Mouse (Mus musculus) thymus, postnatal 14 days (tissue): ENCODE measurements around the gene Lrrfip1.

Source experiments
- DNase-seq: peaks from one replicate; pipeline ENCODE4 v3.0.0; 2021

Gene Lrrfip1

DNA sequence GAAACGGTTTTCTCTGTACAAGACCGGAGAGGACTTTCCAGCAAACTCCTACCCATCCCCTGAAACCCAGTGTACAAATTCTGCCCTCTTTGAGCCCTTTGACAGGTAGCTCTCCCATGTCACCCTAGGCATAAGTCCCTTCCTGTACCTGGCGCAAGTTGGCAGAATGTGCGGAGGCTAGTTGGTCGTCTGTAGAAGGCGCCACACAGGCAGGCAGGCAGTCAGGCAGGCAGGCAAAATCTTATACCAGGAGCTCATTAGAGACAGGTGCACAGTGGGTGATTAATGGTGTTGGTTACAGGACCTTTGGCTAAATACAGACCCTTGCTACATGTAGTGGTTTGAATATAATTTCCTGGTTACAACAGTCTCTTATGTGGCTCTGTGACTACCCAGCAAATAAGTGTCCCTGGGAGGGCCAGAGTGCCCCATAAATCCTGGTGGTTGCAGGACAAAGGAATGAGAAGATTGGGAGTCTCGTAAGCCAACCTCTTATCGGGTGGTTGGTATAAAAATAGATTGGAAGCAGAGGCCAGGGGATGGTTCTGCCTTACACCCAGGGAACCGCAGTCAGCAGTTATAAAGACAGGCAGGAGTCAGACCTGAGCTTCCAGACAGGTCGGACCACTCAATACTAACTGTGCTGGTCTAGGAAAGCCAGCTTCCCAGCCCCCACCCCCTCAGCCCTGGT lies 1.5 kb downstream of the Lrrfip1 start:
- DNase-seq, result no peak

GRCm38 (mm10) chr1:91001101-91001500 lies 2.6 kb downstream of the Lrrfip1 start:
- DNase-seq, result no peak

DNA sequence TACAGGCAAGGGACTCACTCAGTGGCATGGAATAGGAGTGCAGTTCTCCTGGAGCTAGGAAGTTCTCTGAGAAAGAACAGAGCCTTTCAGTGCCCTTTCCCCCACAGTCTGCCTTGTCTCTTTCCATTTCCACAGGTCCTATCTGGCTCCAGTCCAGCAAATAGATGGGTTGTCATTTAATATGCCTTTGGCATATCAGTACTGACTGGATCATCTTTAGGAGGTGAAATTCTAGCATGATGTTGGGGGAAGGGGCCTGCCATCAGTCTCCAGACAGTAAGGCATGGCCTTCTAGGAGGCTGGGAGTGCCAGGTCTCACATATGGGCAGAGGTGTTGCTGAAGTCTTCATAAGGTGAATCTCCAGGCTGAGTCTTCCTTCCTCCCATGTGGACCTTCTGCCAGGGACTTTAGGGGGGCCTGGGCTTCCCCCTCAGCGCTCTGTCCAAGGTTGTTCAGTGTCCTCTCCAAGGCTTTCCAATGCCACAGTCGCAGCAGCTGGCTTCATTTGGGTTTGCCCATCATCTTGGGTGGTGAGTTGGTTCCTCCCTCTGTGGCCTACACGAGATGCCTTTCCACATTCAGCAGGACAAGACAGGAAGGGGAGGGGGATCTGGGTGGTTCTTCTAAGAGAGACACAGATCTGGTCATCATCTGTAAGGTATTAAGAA lies 3.5 kb downstream of the Lrrfip1 start:
- no peak for DNase-seq

DNA sequence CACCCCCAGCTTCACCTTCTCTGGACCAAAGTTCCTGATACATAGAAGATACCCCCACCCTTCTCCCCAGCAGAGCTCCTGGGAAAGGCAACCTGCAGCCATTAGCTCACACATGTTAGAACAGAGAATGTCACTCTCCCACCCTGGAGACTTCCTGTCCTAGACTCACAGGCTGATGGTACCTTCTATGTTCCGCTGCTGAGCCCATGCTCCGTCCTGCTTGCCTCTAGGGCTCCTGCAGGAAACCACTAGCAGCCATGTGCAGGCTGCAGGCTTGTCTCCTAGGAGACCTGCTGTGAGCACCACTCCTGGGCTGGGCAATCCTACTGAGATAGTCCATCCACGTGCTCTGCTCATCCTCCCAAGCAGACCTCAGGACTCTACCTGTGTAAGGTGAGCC lies 4.1 kb downstream of the Lrrfip1 start:
- DNase-seq, result no peak

DNA sequence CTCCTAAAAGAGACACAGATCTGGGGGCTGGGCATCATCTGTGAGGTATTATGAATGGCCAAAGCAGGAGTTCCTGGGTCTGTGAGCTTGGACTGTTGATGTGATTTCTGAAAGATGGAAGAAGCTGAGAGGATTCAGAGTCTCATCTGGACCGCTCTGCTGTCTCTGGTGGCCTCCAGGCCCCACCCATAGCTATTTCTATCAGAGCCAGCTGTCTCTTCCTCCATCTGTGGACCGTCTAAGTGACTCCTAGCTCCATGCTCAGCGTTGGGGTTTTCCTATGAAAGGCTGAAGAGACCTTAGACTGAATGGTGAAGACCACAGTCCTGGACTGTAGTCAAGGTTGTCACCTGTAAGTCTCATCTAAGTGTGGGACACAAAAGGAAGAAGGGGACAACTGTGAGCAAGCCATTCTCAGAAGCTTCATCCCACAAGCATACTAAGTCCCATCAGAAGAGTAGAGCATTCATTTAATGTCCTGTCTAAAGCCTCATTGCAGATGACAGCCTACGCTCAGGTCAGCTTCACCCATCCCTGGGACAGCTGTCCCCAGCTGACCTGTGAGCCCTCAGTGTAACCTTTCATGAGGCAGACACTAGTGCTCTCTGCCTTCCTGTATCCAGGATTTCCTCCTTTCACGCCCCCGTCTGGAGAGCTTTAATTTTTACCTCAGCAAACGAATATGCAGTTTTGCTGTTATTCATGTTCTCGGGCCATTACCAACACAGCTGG lies 5.2 kb downstream of the Lrrfip1 start:
- DNase-seq, result no peak

DNA sequence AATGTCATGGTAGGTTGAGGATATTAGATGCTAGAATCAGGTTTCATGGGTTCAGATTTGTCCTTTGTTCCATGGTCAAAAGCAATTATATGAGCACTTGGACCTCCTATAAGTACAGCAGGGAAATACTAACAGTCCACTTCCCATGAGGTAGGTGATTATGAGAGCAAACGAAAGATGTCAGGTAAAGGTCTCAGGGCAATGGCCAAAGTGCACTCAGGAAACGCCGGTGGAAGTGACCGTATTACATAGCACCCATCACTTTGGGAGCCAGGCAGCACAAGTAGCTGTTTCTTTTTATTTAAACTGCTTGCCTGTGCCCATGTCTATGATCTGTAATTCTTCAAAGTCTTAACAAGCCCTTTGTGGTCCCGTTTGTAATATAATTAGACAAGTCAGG lies 7.5 kb downstream of the Lrrfip1 start:
- DNase-seq, result no peak

GRCm38 (mm10) chr1:91006708-91007107 lies 8.2 kb downstream of the Lrrfip1 start:
- no peak for DNase-seq

DNA sequence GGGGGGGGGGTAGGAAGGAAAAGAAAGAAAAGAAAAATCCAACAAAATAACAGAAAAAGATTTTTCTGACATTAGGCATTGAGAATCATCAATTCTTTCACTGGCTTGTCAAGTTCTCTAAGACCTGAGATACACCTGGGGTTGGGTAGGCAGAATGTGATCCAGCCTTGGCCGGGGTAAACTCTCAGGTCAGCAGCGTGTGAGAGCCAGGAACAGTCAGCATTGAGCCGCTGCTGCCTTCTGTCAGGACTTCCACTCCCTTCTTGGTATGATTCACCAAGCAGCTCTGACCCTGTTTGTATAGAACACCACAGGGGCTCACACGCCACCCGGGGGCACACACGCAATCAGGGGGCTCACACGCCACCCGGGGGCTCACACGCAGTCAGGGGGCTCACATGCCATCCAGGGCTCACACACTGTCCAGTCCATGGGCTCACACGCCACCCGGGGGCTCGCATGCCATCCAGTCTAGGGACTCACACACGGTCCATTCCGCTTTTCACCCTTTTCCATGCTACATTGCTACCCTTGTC lies 9.7 kb downstream of the Lrrfip1 start:
- DNase-seq, result no peak

DNA sequence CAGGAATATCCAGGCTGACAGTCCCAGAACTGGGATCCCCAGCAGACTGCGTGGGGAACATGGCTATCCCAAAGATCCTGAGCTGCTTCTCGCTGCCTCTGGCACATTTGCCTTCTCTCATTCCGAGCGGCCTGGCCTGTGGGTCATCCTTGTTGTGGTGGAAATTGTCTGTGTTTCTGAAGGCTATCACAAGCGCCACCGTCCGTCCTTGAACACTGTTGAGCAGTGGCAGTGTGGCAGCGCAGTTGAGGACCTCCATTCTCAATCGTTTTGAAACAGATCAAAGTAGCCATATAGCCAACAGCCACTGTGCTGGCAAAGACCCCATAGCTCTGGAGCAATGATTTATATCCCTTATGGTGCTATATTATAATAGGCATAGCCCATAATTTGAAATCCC lies 10.2 kb downstream of the Lrrfip1 start:
- no peak for DNase-seq

DNA sequence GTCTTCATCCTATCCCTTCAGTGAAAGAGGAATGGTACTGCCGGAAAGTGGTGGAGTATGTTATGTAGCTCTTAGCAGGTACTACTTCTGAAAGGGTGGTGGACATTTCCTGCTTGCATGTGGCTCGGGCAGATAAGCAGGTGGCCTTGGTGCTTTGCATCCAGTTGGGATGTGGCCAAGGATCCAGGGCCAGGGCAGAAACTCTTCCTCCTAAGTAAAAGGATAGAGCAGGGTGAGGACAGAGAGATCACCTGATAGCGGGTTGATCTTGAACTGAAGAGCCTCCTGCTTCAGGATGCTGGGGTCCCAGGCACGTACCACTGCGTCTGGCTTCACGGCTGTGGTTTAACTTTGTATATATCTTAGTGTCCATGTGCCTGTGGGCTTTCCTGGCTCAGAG lies 10.7 kb downstream of the Lrrfip1 start:
- DNase-seq, result no peak

DNA sequence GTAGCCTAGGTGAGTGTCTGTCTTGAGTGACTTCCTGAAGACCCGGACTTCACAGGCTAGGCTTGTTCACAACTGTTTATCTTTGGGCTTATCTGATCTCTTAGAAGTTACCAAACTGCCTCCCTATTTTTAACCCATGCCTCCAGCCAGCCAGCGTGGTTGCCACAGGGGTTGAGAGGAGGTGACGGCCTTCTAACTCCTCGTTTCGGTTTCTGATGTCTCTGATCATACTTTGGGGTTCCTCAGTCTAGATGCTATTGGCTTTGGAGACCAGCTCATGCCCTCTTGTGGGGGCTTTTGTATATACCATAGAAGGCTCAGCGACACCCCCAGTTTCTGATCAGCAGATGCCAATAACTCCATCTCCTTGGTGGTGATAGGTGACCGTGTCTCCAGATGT lies 11.7 kb downstream of the Lrrfip1 start:
- DNase-seq, result no peak

GRCm38 (mm10) chr1:91010716-91011115 lies 12.2 kb downstream of the Lrrfip1 start:
- no peak for DNase-seq

DNA sequence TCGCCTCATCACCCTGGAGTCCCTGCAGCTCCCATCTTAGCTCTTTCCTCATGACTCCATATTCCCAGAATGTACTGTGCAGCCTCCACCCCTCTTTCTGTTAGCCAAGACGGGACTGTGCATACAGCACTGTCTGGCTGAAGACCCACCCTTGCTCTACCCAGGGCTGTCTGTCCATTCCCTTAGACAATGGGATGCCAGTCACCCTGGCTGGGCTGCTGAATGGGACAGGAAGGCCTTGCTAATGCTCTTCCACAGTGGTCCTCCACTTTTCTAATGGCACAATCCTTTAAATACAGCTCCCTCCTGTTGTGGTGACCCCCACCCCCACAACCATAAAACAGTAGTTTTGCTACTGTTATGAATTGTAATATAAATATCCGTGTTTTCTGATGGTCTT lies 12.8 kb downstream of the Lrrfip1 start:
- DNase-seq, result no peak

DNA sequence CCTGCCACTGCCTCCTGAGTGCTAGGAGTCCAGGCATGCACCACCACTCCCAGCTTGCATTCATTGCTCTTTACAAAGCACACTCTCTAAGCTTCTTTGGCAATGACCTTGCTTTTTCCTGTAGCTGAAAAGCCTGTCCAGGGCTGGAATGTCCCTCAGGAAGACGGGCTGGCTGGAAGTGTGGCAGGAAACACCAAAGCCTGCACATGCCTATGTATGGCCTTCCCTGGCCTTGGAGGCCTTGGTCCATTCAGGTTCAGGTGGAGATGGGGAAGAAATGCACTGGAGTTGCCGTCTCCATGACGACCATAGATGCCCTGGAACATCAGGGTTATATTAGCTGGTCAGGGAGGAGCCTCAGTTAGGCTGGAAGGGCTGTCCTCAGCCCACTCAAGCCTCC lies 15.3 kb downstream of the Lrrfip1 start:
- DNase-seq, result no peak

DNA sequence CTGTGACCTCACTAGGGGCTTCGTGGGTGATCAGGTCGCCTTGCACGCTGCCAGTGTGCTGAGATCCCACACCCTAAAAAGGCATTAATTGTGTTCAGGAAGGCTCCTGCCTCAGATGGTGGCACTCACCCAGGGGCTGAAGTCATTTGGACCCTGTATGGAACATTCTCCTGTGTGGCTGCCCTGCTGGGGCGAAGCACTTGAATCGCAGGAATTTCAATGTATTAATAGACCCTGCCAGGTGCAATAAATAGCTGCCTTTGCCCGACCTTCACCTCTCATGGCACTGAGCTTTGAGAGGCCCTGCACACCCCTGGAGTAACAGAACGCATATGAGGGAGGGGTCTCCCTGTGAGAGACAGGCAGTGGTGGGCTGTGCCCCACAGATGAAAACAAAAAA lies 17.0 kb downstream of the Lrrfip1 start:
- DNase-seq, result no peak

DNA sequence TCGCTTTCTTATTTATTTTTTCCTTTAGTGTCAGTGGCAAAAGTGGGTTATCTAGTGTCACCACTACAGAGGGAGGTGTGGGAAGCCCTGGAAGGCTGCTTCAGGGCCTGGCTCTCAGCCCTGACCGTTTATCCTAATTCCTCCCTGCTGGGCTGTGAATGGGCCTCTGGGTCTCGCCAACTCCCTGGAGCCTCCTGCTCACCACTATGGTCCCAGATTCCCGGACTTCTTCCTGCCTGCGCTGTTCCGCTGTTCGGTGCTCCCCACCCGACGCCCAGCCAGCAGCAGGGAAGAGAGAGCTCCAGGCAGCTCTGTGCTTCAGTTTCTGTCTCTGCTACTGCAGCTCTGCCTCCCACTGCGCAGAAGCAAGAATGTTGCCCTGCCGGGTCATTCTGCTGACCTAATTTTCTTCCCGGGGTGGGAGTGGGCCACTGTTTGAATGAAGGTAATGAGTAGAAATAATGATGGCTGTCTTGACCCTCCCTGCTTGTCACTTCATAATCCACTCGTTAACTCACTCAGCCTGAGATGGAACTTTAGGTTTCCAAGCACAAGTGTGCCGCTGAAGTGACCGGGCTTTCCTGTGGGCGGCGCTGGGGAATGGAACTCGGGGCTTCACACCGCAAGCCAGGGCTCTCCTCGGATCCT lies 18.7 kb downstream of the Lrrfip1 start:
- no peak for DNase-seq

- DNase-seq, result no peak
Measured at GRCm38 (mm10) chr1:91019346-91019745, 20.8 kb downstream of the Lrrfip1 start.

DNA sequence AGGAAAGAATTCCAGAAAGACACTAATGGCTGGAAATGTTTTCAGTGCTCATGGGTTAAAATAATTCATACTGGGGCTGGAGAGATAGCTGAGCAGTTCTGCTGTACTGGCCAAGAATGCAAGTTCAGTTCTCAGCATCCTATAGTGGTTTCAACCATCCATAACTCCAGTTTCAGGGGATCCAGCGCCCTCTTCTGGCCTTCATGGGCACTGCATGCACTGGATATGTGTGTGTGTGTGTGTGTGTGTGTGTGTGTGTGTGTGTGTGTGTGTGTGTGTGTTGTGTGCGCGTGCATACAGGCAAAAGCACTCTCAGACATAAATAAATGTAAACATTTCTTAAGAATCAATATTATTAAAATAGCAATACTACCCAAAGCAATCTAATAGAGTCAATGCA lies 22.8 kb downstream of the Lrrfip1 start:
- DNase-seq, result peak; percentile 41

DNA sequence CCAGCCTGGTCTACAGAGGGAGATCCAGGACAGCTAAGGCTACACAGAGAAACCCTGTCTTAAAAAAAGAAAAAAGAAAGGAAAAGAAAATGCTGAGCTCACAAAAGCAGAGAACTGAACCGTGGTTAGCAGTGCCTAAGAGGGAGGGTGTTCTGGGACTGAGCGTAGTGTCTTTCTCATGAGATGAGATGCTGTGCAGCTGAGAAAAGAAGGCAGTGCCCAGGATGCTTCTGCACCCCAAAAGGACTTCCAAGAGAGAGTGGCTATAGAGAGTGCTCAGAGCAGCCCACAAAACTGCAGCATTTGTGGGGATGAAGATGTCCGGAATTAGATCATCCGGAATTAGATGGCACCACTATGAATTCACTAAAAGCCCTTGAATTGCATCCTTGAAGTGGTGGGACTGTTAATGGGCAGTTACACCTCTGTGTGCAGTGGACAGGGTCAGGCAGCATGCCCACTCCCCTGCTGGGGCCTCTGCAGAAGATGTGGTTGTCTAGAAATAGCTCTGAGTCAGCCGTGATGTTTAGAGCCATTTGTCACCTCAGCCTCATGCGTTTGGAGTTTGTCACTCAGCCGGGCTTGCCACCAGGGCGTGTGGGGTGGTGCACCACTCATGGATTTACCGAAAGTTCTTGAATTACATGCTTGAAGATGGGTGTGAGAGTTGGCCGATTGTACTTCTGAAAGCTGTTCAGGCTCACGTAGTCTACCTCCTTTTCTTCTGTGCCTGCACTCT lies 23.8 kb downstream of the Lrrfip1 start:
- DNase-seq, result no peak

DNA sequence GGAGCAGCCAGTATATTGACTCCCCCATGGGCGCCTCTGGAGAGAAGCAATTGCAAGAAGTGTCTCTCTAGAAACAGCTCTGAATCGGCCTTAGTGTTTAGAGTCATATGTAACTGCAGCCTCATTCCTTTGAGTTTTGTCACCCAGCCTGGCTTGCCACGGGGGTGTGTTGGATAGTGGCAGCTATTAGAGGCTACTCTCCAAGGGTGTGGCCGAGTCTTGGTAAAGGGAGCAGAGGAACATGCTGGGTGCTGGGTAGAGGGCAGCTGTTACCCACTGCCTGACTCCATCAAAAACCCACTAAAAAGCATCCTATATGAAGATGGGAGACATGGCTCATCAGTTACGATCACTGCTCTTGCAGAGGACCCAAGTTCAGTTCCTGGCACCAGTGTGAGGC lies 24.7 kb downstream of the Lrrfip1 start:
- no peak for DNase-seq

- DNase-seq, result no peak
Measured at GRCm38 (mm10) chr1:91023960-91024359, 25.4 kb downstream of the Lrrfip1 start.

DNA sequence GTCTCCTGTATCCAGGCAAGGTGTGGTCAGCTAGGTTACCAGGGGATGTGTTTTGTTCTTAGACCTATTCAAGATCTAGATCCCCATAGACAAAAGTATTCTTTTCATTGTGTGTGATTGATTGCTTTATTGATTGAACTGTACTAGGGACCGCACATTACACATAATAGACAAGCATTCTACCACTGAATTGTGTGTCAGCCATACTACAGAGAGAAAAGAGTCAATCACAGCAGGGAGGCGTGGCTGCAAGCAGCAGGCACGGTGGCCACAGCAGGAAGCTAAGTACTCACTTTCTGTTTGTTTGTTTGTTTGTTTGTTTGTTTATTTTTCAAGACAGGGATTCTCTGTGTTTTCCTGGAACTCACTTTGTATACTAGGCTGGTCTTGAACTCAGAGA lies 25.9 kb downstream of the Lrrfip1 start:
- DNase-seq, result no peak

GRCm38 (mm10) chr1:91026945-91027344 lies 28.4 kb downstream of the Lrrfip1 start:
- no peak for DNase-seq
